Mouse (Mus musculus) olfactory bulb, adult 2 months (tissue): ENCODE data around the gene Asrgl1.

Experiments
- CTCF ChIP-seq: fragments of 200-500 bp; IDR thresholded peaks from 2 replicates; pipeline ENCODE4 v1.5.1; 2012; ENCODE audit warnings: low read depth, mild to moderate bottlenecking, low read length, moderate library complexity; ENCODE audit not compliant: insufficient read depth
- POLR2A ChIP-seq: fragments of 200-500 bp; IDR thresholded peaks from 2 replicates; pipeline ENCODE4 v1.6.1; 2012; ENCODE audit warnings: mild to moderate bottlenecking, low read depth, low read length, moderate library complexity; ENCODE audit not compliant: insufficient read depth

GRCm38 (mm10) chr19:9110182-9110869 lies 25.1 kb downstream of the Asrgl1 start:
- TF ChIP-seq POLR2A (no peak), CTCF (no peak)
